Mouse (Mus musculus): ENCODE data around the gene Slc16a7.

- TF ChIP-seq CTCF (IDR thresholded peaks at IDR 0.05; ENCODE audit: low read depth, low read length) = no peak
- no peak for TF ChIP-seq GATA1 (IDR thresholded peaks at IDR 0.05; ENCODE audit: borderline replicate concordance, low read length)
Measured at GRCm38 (mm10) chr10:125274519-125275148, 114.6 kb downstream of the Slc16a7 start.
